Mouse (Mus musculus) CH12.LX (cell line): ENCODE measurements around the gene Slc39a10. TPM values are rescaled to one million over a fixed set of nuclear protein-coding genes. Genes with fewer than 3 reads are reported as not detected.

Experiments
- DNase-seq: peaks from one replicate; pipeline ENCODE4 v3.0.0-alpha.2; 2013; ENCODE audit errors: extremely low read depth
- H3K27ac ChIP-seq: 2 replicates; pipeline ENCODE4 v1.5.1; 2012; ENCODE audit warnings: low read depth, mild to moderate bottlenecking, control low read depth, moderate library complexity; ENCODE audit not compliant: insufficient read depth
- H3K27me3 ChIP-seq: replicated peaks from 2 replicates; pipeline ENCODE3; 2012; ENCODE audit warnings: inconsistent platforms
- H3K36me3 ChIP-seq, 2 experiments: replicated peaks in 1 of 2; 2 replicates each; pipeline versions ENCODE3 to v1.6.1; 2012; ENCODE audit warnings: inconsistent platforms in 1 of 2, low read length in 1 of 2, mild to moderate bottlenecking in 1 of 2, mixed read lengths in 1 of 2, moderate library complexity in 1 of 2; ENCODE audit not compliant: control insufficient read depth in 1 of 2, insufficient read depth in 1 of 2
- H3K4me1 ChIP-seq, 2 experiments: 2 replicates each; pipeline ENCODE4 v1.6.1; 2012; ENCODE audit warnings: inconsistent platforms in 1 of 2, moderate library complexity in 1 of 2; ENCODE audit not compliant: insufficient read depth in 2 of 2, control insufficient read depth in 1 of 2
- H3K4me2 ChIP-seq: 2 replicates; pipeline ENCODE4 v1.6.1; 2012; ENCODE audit warnings: low read depth, mild to moderate bottlenecking, control low read depth; ENCODE audit not compliant: poor library complexity, insufficient read depth, severe bottlenecking
- H3K4me3 ChIP-seq, 3 experiments: fragments of 150-350 bp in 1 of 3; sonication (generic) in 1 of 3; replicated peaks in 1 of 3; 2 replicates each; pipeline versions ENCODE3 to v1.5.1; 2011 to 2012; ENCODE audit warnings: low read depth in 2 of 3, low read length in 2 of 3, mild to moderate bottlenecking in 2 of 3, moderate library complexity in 2 of 3, control low read depth in 1 of 3, improper control_type of control experiment in 1 of 3, inconsistent platforms in 1 of 3, mixed read lengths in 1 of 3; ENCODE audit not compliant: poor library complexity in 1 of 3
- H3K79me2 ChIP-seq: replicated peaks from 2 replicates; pipeline ENCODE4 v1.6.1; 2012; ENCODE audit warnings: mild to moderate bottlenecking, moderate library complexity; ENCODE audit not compliant: control insufficient read depth, poor library complexity, insufficient read depth, severe bottlenecking; ENCODE audit errors: extremely low read depth
- H3K9ac ChIP-seq: 2 replicates; pipeline ENCODE4 v1.6.1; 2012; ENCODE audit warnings: low read depth, mild to moderate bottlenecking, control low read depth, moderate library complexity; ENCODE audit not compliant: insufficient read depth
- H3K9me3 ChIP-seq: replicated peaks from 2 replicates; pipeline ENCODE3; 2012; ENCODE audit warnings: low read length, inconsistent platforms, mixed read lengths
- BHLHE40 ChIP-seq: IDR thresholded peaks from 2 replicates; pipeline ENCODE4 v1.6.1; 2011; ENCODE audit warnings: mild to moderate bottlenecking, low read depth, low read length, improper control_type of control experiment
- CHD1 ChIP-seq: IDR thresholded peaks from 2 replicates; pipeline ENCODE4 v1.6.1; 2012; ENCODE audit warnings: low read depth, low read length, improper control_type of control experiment, inconsistent platforms
- E2F4 ChIP-seq: IDR thresholded peaks from 2 replicates; pipeline ENCODE4 v1.6.1; 2011; ENCODE audit warnings: low read depth, low read length, improper control_type of control experiment; ENCODE audit not compliant: insufficient replicate concordance
- ELF1 ChIP-seq: IDR thresholded peaks from 2 replicates; pipeline ENCODE4 v1.6.1; 2014; ENCODE audit warnings: low read depth, mild to moderate bottlenecking, inconsistent platforms, low read length, improper control_type of control experiment
- EP300 ChIP-seq: IDR thresholded peaks from 2 replicates; pipeline ENCODE4 v1.6.1; 2011; ENCODE audit warnings: low read length, improper control_type of control experiment
- ETS1 ChIP-seq: conservative IDR thresholded peaks from 2 replicates; pipeline ENCODE4 v1.6.1; 2012; ENCODE audit warnings: low read depth, mild to moderate bottlenecking, inconsistent platforms, low read length, improper control_type of control experiment, moderate library complexity
- GABPA ChIP-seq: IDR thresholded peaks from 2 replicates; pipeline ENCODE4 v1.6.1; 2012; ENCODE audit warnings: low read depth, low read length, improper control_type of control experiment, inconsistent platforms; ENCODE audit not compliant: insufficient replicate concordance
- HCFC1 ChIP-seq: IDR thresholded peaks from 2 replicates; pipeline ENCODE4 v1.6.1; 2012; ENCODE audit warnings: low read depth, mild to moderate bottlenecking, inconsistent platforms, low read length, improper control_type of control experiment
- IRF4 ChIP-seq: IDR thresholded peaks from 2 replicates; pipeline ENCODE4 v1.6.1; 2014; ENCODE audit warnings: low read depth, mild to moderate bottlenecking, inconsistent platforms, low read length, improper control_type of control experiment
- MAX ChIP-seq: IDR thresholded peaks from 2 replicates; pipeline ENCODE4 v1.6.1; 2011; ENCODE audit warnings: low read length, improper control_type of control experiment
- MAZ ChIP-seq: IDR thresholded peaks from 2 replicates; pipeline ENCODE4 v1.6.1; 2012; ENCODE audit warnings: low read depth, mild to moderate bottlenecking, inconsistent platforms, low read length, improper control_type of control experiment, moderate library complexity
- MEF2A ChIP-seq: IDR thresholded peaks from 2 replicates; pipeline ENCODE4 v1.6.1; 2014; ENCODE audit warnings: low read depth, mild to moderate bottlenecking, inconsistent platforms, low read length, improper control_type of control experiment, borderline replicate concordance
- MXI1 ChIP-seq: IDR thresholded peaks from 2 replicates; pipeline ENCODE4 v1.6.1; 2011; ENCODE audit warnings: mild to moderate bottlenecking, low read depth, low read length, improper control_type of control experiment
- MYC ChIP-seq: IDR thresholded peaks from 2 replicates; pipeline ENCODE4 v1.6.1; 2011; ENCODE audit warnings: low read depth, mild to moderate bottlenecking, improper control_type of control experiment, low read length
- NELFE ChIP-seq: IDR thresholded peaks from 2 replicates; pipeline ENCODE4 v1.6.1; 2011; ENCODE audit warnings: low read depth, low read length, improper control_type of control experiment
- NRF1 ChIP-seq: IDR thresholded peaks from 2 replicates; pipeline ENCODE4 v1.6.1; 2014; ENCODE audit warnings: low read depth, mild to moderate bottlenecking, inconsistent platforms, low read length, improper control_type of control experiment, moderate library complexity
- PAX5 ChIP-seq: IDR thresholded peaks from 2 replicates; pipeline ENCODE4 v1.6.1; 2012; ENCODE audit warnings: low read length, inconsistent platforms, mixed read lengths
- POLR2A ChIP-seq: IDR thresholded peaks from 2 replicates; pipeline ENCODE4 v1.6.1; 2011; ENCODE audit warnings: low read depth, mild to moderate bottlenecking, improper control_type of control experiment, low read length
- POLR2AphosphoS2 ChIP-seq: IDR thresholded peaks from 2 replicates; pipeline ENCODE4 v1.6.1; 2011; ENCODE audit warnings: low read depth, low read length, improper control_type of control experiment
- RAD21 ChIP-seq: IDR thresholded peaks from 2 replicates; pipeline ENCODE4 v1.6.1; 2011; ENCODE audit warnings: low read depth, mild to moderate bottlenecking, low read length, improper control_type of control experiment, moderate library complexity
- RCOR1 ChIP-seq: conservative IDR thresholded peaks from 2 replicates; pipeline ENCODE4 v1.6.1; 2012; ENCODE audit warnings: low read depth, mild to moderate bottlenecking, inconsistent platforms, low read length, improper control_type of control experiment
- SMC3 ChIP-seq: IDR thresholded peaks from 2 replicates; pipeline ENCODE4 v1.6.1; 2011; ENCODE audit warnings: low read depth, low read length, improper control_type of control experiment
- TBP ChIP-seq: conservative IDR thresholded peaks from 2 replicates; pipeline ENCODE4 v1.6.1; 2011; ENCODE audit warnings: low read depth, low read length, improper control_type of control experiment
- TCF12 ChIP-seq: IDR thresholded peaks from 2 replicates; pipeline ENCODE4 v1.6.1; 2014; ENCODE audit warnings: low read depth, mild to moderate bottlenecking, inconsistent platforms, low read length, improper control_type of control experiment
- ZMIZ1 ChIP-seq: IDR thresholded peaks from 2 replicates; pipeline ENCODE4 v1.6.1; 2012; ENCODE audit warnings: low read depth, mild to moderate bottlenecking, inconsistent platforms, low read length, improper control_type of control experiment
- ZNF384 ChIP-seq: IDR thresholded peaks from 2 replicates; pipeline ENCODE4 v1.6.1; 2012; ENCODE audit warnings: low read depth, low read length, improper control_type of control experiment, inconsistent platforms
- dilution Hi-C: fragments of 300-500 bp; cut with MboI; formaldehyde crosslinking; loops from 2 replicates; pipeline ENCODE4 v1.14.3; 2020; ENCODE audit warnings: low sequenced_read_pairs; ENCODE audit not compliant: extremely low pct_unique_long_range_greater_than_20kb, extremely low pct_ligation_motif_present
- in situ Hi-C: fragments of 300-500 bp; cut with MboI; formaldehyde crosslinking; loops from 3 replicates; pipeline ENCODE4 v1.14.3; 2019; ENCODE audit warnings: low sequenced_read_pairs, low pct_ligation_motif_present, low pct_unique_long_range_greater_than_20kb, mixed read lengths
- polyA plus RNA-seq: library from polyadenylated mRNA; unstranded; fragments of >175 nt; gene quantifications from 2 replicates; pipeline ENCODE4 v1.2.1, GENCODE M21; 2012; ENCODE audit warnings: low read depth; ENCODE audit not compliant: insufficient read length
- total RNA-seq, 2 experiments: library from RNA; depleted of rRNA; stranded (reverse); fragments of 300-350 nt in 1 of 2; fragments of >200 nt in 1 of 2; gene quantifications; 2 replicates each; pipeline ENCODE4 v1.2.3; 2012 to 2014

Slc39a10 gene
- total and polyA plus RNA-seq, 3 experiments, result 7.3 to 14.2 (median 11.0) TPM

DNA sequence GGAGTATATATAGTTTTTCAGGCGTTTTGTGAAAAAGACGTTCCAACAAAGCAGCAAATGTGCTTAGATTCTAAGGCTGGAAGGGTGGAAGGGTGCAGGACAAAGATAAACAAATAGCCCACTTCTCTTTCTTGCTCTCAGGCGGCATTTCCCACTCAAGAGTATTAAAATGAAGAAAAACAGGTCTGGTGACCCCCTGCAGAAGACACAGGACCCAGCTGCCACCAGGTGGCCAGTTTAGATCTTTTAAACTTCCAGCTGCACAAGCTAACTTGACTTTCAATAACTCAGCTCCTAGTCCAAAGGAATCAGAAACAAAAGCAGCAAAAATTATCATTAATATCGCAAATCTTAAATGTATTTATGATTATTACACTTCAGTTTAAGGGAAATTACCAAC is 36.2 kb downstream of the Slc39a10 start (continued):
- TF ChIP-seq GABPA, result no peak
- TF ChIP-seq MYC, result no peak
- peak; percentile 55 for TF ChIP-seq RAD21
- TF ChIP-seq PAX5, result no peak
- no peak for TF ChIP-seq ETS1
- no peak for TF ChIP-seq SMC3
- TF ChIP-seq POLR2A, result no peak
- TF ChIP-seq, all 38 proteins: peak for 6

DNA sequence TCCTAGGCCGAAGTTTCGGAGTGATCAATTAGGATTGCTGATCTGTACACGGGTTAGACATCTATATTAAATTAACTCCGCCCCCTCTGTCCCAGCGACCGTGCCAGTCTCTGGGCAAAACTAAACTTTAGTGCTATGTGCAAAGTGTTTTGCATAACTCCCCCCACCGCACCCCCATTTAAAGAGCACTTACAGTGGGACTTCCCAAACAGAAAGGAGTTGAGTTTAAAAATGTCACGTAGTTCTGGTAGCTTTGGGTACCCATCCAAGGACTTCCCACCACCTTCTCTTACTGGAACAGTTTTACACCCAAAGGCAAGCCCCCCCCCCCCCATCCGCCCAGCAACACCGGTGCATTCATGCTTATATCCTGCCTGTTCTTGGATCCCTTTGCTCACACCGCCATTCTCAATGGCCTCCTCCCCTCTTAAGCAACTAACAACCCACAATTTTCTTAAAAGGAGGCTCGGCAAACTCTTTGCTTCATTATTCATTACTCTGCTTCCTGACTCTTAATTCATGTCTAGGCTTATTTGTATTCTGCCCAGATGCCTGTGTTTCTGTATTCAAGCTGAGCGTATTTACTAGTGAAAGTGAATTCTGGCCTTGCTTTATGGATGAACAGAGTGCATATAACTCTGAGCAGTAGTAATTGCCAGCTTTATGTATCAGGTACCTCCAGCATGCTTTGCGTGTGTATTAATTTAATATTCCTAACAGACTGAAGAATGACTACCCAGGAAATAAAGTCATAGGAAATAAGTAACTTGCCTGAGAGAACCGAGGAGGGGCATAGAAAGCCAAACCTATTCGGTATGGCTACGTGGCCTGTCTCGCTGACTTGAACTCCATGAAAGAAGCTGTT is 38.4 kb downstream of the Slc39a10 start:
- peak overlapping the region; percentile 82 for H3K4me2 ChIP-seq
- H3K79me2 ChIP-seq, result peaks cover 5% of the 10 kb centered on the region; the same call in 1 of the 2 replicates
- peak; percentile 92 for DNase-seq
- no peaks in the 10 kb centered on the region for H3K27me3 ChIP-seq
- no peaks in the 10 kb centered on the region for H3K36me3 ChIP-seq
- peaks cover 13 to 52% of the 10 kb centered on the region in 2 experiments for H3K4me1 ChIP-seq
- in situ Hi-C loops, result loop anchor here (10.0 kb wide), 1 partner anchor 71 kb away; no protein-coding TSS in a partner anchor
- peak overlapping the region; percentile 94 for H3K9ac ChIP-seq
- dilution Hi-C loops, result no loop called here
- peak overlapping the region; percentile 87 for H3K27ac ChIP-seq
- H3K9me3 ChIP-seq, result no peaks in the 10 kb centered on the region
- no peak for TF ChIP-seq GABPA
- TF ChIP-seq E2F4, result no peak
- no peak for TF ChIP-seq ZNF384
- TF ChIP-seq PAX5, result no peak
- TF ChIP-seq MEF2A, result peak; percentile 81
- TF ChIP-seq SMC3, result no peak
- TF ChIP-seq ZMIZ1, result peak; percentile 90
- peak; percentile 93 for TF ChIP-seq POLR2AphosphoS2
- peak; percentile 93 for TF ChIP-seq TBP
- peak; percentile 31 for TF ChIP-seq ELF1
- peak; percentile 81 for TF ChIP-seq POLR2A
- no peak; the same call in 1 of the 2 replicates for TF ChIP-seq MYC
- peak; percentile 89 for TF ChIP-seq NELFE
- TF ChIP-seq MXI1, result no peak; the same call in 1 of the 2 replicates
- TF ChIP-seq TCF12, result peak; percentile 85
- TF ChIP-seq IRF4, result peak; percentile 43; the same call in 1 of the 2 replicates
- peak; percentile 80 for TF ChIP-seq ETS1
- no peak; the same call in 1 of the 2 replicates for TF ChIP-seq RCOR1
- no peak for TF ChIP-seq EP300
- TF ChIP-seq MAZ, result peak; percentile 92
- TF ChIP-seq BHLHE40, result peak; percentile 81
- TF ChIP-seq HCFC1, result peak; percentile 71
- peak; percentile 93; the same call in 1 of the 2 replicates for TF ChIP-seq CHD1
- peak; percentile 10; the same call in 1 of the 2 replicates for TF ChIP-seq NRF1
- TF ChIP-seq MAX, result no peak
- peak overlapping the region; percentile 46 to 87 (median 51) for H3K4me3 ChIP-seq
